Mouse (Mus musculus): ENCODE data around the gene Cacna1b. TPM values are rescaled to one million over a fixed set of nuclear protein-coding genes. Genes with fewer than 3 reads are reported as not detected.

Cacna1b gene
- polyA plus RNA-seq (2015; fragmentation: Nextera tagmentation; extraction: Ambion mirVana), result 1.1 and 2.6 TPM in 2 replicates

DNA sequence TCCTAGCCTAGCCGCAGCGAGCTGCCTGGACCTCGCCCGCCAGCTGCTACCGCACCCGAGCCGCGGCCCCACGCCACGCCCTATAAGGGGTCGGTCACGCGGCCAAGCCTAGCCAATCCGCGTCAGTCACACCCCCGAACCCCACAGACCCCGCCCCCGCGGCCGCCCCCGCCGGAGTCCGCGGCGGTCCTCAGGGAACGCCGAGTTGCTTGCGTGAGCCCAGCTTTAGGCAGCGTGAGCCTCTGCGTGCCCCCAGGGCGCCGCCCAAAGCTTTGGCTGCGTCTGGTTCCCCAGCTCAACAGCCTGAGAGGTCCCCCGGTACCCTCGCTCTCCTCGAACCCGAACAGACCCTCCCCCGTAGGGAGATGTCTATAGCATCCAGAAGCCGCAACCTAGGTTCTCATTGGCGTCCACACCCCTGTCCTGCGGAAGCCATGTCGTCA is at the start of gene Cacna1b:
Gene Cacna1b (minus strand): TSS at position 38 of the 443 bp plus-strand sequence.
- H3K4me3 ChIP-seq, result peak within 1 kb of the TSS; percentile 57
- 0% methylated on average over 35 of the region's 42 CpGs for WGBS
- peaks cover 17% of the 10 kb centered on the region for H3K4me1 ChIP-seq
- H3K9me3 ChIP-seq, result no peaks in the 10 kb centered on the region
- peaks cover 52% of the 10 kb centered on the region for H3K27me3 ChIP-seq
- H3K27ac ChIP-seq, result no peak within 1 kb of the TSS
- H3K9ac ChIP-seq, result no peak within 1 kb of the TSS; the same call in 1 of the 2 replicates
- peak within 1 kb of the TSS; percentile 100 for H3K4me2 ChIP-seq (replicated peaks)
- no peaks in the 10 kb centered on the region for H3K36me3 ChIP-seq
- ATAC-seq (ENCODE audit: low FRiP score, low read depth), result peak; percentile 91

DNA sequence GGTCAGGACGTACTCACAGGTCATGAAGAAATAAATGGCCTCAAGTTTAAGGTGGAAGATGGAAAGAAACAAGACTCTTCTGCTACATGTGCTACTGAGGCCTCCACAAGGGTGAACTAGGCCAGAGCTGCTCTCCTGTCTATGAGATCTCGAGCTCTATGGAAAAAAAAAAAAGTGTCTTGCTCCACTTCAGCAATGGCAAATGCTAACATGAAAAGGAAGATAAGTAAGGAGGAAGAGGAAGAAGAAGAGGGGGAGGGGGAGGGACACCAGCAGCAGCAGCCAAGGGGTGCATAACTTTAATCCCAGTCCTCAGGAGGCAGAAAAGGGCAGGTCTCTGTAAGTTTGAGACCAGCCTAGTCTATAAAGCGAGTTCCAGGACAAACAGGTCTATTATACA is 46.8 kb upstream of the Cacna1b start:
- H3K9me3 ChIP-seq, result no peaks in the 10 kb centered on the region
- WGBS, result 86% methylated on average over 3 of the region's 3 CpGs
- H3K36me3 ChIP-seq, result peaks cover 93% of the 10 kb centered on the region

DNA sequence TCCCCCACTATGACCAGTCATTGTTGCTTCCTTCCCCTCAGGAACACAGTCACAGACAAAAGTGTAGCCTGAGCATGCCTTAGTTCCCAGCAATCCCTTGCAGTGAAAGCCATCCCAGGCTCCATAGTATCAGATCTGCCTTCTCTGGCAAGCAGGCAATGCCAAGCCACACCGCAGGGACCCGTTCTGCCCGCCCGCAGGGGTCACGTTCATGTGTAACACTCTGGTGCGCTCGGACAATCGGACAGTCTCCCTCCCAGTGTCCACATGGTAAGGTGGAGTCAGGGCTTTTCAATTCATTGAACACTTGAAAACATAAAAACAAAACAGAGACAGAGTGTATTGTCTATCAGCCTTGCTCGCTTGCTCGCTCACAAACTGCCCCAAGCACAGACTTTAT is 44.7 kb upstream of the Cacna1b start:
- ATAC-seq (ENCODE audit: low FRiP score, low read depth), result no peak
- Histone ChIP-seq H3K27ac (no peak overlapping the region), H3K4me1 (no peaks in the 10 kb centered on the region), H3K4me3 (no peak overlapping the region), H3K36me3 (peaks cover 95% of the 10 kb centered on the region), H3K27me3 (no peaks in the 10 kb centered on the region), H3K9ac (no peak overlapping the region), H3K9me3 (no peaks in the 10 kb centered on the region), H3K4me2 (replicated peaks) (no peak overlapping the region)
- 96% methylated on average over 10 of the region's 10 CpGs for WGBS

More for the DNA sequence above, 46.8 kb upstream of the Cacna1b start:
- Histone ChIP-seq H3K27ac (no peak overlapping the region), H3K4me3 (no peak overlapping the region), H3K9ac (no peak overlapping the region), H3K27me3 (no peaks in the 10 kb centered on the region), H3K4me2 (replicated peaks) (no peak overlapping the region), H3K4me1 (no peaks in the 10 kb centered on the region)
- ATAC-seq (ENCODE audit: low FRiP score, low read depth), result no peak

DNA sequence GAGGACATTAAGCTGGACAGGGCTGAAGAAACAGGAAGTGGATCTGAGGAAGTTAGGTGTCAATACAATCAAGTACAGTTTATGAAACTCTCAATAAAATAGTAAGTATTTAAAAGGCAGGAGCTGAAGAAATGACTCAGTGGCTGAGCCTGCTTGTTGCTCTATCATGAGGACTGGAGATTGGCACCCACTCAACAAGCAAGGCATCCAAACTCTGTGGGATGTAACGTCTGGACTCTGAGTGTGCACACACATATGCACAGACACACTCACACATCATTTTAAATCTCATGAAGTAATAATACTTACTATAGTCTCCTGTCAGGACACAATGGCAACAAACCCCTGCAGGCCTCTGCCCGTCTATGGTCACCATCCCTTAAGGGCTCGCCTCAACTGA is 44.1 kb upstream of the Cacna1b start:
- no peak overlapping the region for H3K27ac ChIP-seq
- H3K4me1 ChIP-seq, result no peaks in the 10 kb centered on the region
- H3K4me2 ChIP-seq (replicated peaks), result no peak overlapping the region
- 90% methylated on average over 3 of the region's 3 CpGs for WGBS
- no peaks in the 10 kb centered on the region for H3K27me3 ChIP-seq
- no peak overlapping the region for H3K9ac ChIP-seq
- no peak overlapping the region for H3K4me3 ChIP-seq
- H3K36me3 ChIP-seq, result peaks cover 95% of the 10 kb centered on the region
- no peaks in the 10 kb centered on the region for H3K9me3 ChIP-seq
- ATAC-seq (ENCODE audit: low FRiP score, low read depth), result no peak

DNA sequence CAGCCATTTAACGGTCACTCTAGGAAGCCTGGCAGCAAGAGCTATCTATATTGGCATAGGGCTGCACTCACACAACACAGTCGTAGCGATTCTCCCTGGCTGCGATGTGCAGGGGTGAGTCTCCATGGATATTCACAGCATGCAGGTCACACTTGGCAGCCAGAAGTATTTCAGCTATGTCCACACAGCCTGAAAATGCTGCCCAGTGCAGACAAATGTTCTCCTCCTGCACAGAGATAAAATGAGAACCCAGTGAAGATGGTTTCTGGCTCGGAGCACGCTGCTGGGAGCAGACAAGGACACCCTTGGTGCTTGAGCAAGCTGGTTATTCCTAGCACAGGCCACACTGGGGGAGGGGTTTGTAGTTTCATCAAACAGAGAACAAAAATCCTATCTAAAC is 43.2 kb upstream of the Cacna1b start:
- no peaks in the 10 kb centered on the region for H3K4me1 ChIP-seq
- no peaks in the 10 kb centered on the region for H3K9me3 ChIP-seq
- H3K4me2 ChIP-seq (replicated peaks), result no peak overlapping the region
- H3K9ac ChIP-seq, result no peak overlapping the region
- H3K4me3 ChIP-seq, result no peak overlapping the region
- 92% methylated on average over 6 of the region's 6 CpGs for WGBS
- no peak overlapping the region for H3K27ac ChIP-seq
- no peaks in the 10 kb centered on the region for H3K27me3 ChIP-seq
- ATAC-seq (ENCODE audit: low FRiP score, low read depth), result no peak
- peaks cover 96% of the 10 kb centered on the region for H3K36me3 ChIP-seq

DNA sequence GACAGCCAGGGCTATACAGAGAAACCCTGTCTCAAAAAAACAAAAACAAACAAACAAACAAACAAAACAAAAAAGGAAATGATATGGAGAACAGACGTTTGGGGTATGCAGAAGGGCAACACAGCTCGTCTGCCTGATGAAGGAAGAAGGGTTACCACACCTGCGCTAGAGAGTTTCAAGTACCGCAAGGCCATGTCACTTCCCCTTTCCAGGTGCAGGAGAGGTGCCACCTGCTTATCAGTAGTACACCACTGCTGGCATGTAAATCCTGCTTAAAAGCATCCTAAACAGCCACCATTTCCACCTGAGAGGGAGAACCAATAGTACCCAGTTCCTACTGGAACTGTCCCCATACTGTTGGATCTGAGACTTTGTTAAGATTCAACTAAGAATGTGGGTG is 42.7 kb upstream of the Cacna1b start:
- Histone ChIP-seq H3K4me3 (no peak overlapping the region), H3K9ac (no peak overlapping the region), H3K27me3 (no peaks in the 10 kb centered on the region), H3K36me3 (peaks cover 96% of the 10 kb centered on the region), H3K27ac (no peak overlapping the region), H3K4me1 (no peaks in the 10 kb centered on the region), H3K4me2 (replicated peaks) (no peak overlapping the region), H3K9me3 (no peaks in the 10 kb centered on the region)
- no peak for ATAC-seq (ENCODE audit: low FRiP score, low read depth)
- 95% methylated on average over 4 of the region's 4 CpGs for WGBS

DNA sequence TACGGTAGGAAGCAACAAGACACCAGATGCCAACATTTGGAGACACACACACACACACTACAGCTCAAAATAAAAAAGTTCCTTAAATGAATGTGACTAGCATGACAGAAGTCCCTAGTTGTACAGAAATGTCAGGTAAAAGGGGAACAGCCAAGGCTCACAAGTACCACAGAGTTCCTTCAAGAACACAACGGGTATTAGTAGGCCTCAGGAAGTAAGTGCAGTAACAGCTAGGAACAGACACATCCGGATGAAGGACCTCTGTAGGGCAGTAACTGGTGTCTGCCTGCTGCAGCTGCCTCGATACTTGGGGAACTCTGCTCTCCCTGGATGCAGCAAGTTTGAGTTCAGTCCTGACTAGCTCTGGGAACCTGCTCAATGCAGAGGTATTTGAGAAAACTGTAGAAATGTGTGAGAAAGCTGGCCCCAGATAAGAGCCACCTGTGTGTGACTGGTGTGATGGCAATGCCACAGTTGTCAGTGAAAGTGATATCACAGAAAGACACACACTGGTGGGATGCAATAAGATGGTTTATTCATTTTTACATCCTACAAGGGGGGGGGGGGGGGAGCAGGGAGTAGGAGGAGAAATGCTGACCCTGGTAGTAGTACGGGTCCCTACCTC is 34.0 kb upstream of the Cacna1b start:
- no peaks in the 10 kb centered on the region for H3K9me3 ChIP-seq
- H3K4me1 ChIP-seq, result no peaks in the 10 kb centered on the region
- no peak overlapping the region for H3K4me3 ChIP-seq
- no peak overlapping the region for H3K4me2 ChIP-seq (replicated peaks)
- peaks cover 98% of the 10 kb centered on the region for H3K36me3 ChIP-seq
- 88% methylated on average over 5 of the region's 5 CpGs for WGBS
- ATAC-seq (ENCODE audit: low FRiP score, low read depth), result no peak; the same call in 1 of the 2 replicates
- no peak overlapping the region for H3K27ac ChIP-seq
- no peak overlapping the region for H3K9ac ChIP-seq
- no peaks in the 10 kb centered on the region for H3K27me3 ChIP-seq

DNA sequence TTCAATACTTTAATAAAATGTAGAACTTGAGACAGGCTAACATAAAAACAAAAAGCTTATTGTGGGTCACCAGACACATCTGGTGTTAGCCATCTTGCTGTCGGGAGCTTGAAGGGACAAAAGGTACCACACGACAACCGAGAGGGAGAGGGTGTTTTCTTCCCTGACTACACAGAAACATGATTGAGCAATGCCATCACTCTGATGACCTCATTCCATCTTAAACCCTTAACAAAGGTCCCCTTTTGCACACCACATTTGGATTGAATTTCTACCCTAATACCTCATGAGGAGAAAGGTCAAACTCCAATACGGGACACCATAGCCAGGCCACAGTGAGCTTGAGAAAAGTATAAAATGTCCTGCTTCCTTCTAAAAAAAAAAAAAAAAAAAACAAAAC is 24.3 kb upstream of the Cacna1b start:
- no peaks in the 10 kb centered on the region for H3K27me3 ChIP-seq
- peaks cover 30% of the 10 kb centered on the region for H3K36me3 ChIP-seq
- 0 out of 2 replicates have a peak, but pooled peaks cover 6% of the 10 kb centered on the region for H3K4me1 ChIP-seq
- no peak for ATAC-seq (ENCODE audit: low FRiP score, low read depth)
- H3K9me3 ChIP-seq, result no peaks in the 10 kb centered on the region; the same call in 1 of the 2 replicates
- WGBS, result 50% methylated on average over 4 of the region's 4 CpGs
- H3K4me3 ChIP-seq, result no peak overlapping the region
- no peak overlapping the region for H3K27ac ChIP-seq
- no peak overlapping the region for H3K4me2 ChIP-seq (replicated peaks)
- no peak overlapping the region for H3K9ac ChIP-seq

DNA sequence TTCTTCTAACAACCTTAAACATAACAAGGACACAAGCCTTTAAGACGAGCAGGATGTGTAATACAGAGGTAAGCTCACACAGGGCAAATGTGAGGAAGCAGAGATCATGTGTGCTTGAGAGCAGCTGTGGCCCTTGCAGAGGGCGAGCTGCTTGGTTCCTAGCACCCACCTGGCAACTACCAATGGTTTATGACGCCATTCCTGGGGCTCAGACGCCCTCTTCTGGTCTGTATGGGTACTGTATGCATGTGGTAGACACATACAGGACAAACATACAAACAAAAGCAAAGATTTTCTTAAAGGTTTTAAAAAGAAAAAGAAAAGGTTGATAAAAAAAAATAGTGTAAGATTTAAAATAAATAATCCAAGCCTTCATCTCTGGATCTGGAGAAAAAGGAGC is 18.3 kb upstream of the Cacna1b start:
- H3K9me3 ChIP-seq, result no peaks in the 10 kb centered on the region; the same call in 1 of the 2 replicates
- H3K27me3 ChIP-seq, result no peaks in the 10 kb centered on the region
- 51% methylated on average over 4 of the region's 4 CpGs for WGBS
- H3K4me3 ChIP-seq, result no peak overlapping the region
- no peak for ATAC-seq (ENCODE audit: low FRiP score, low read depth)
- H3K9ac ChIP-seq, result no peak overlapping the region
- H3K4me1 ChIP-seq, result no peaks in the 10 kb centered on the region
- H3K4me2 ChIP-seq (replicated peaks), result no peak overlapping the region
- no peaks in the 10 kb centered on the region for H3K36me3 ChIP-seq
- no peak overlapping the region for H3K27ac ChIP-seq

DNA sequence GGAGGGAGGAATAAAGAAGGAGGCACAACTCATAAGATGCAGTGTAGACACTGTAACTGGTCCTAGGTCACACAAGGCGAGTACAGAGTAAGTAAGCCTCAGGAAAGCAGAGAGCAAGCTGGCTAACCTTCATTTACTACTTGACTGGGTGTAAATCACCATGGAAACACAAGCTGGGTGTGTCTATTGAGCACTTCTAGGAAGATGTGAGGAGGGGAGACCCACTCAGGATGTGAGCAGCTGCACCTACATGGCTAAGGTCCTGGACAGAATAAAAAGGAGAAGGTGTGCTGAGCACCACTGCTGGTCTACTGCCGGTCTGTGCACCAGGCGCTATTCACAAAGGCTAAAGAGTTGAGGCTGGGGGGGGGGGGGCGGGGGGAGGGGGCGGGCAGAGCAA is 13.9 kb upstream of the Cacna1b start:
- H3K27ac ChIP-seq, result no peak overlapping the region
- 13% methylated on average over 4 of the region's 5 CpGs for WGBS
- ATAC-seq (ENCODE audit: low FRiP score, low read depth), result no peak

DNA sequence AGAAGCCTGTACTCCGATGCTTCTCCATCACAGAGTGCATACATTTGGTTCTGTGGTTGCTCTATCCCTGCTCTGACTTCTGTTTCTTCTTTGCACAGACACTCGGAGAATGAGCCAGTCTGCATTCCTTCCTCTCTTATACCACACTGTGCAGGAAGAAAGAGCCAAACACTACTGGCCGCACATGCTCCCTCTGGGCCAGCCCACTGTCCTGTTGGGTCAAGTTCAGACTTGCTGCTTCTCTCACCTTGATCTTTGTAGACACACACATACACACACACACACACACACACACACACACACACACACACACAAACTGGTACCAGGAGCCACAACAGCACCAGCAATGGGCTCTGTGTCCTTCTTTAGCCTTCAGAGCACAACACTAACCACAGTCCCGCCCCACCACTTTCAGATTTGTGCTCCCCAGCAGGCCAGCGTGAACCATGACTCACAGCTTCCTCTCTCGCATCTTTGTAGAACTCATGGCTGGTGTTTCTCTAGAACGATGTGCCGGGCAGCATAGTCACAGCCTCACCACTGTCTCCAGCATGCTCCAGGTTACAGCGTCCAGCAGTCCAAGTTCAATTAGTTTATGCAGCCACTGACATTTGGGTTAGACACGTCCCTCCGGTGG is 13.1 kb upstream of the Cacna1b start:
- no peak overlapping the region for H3K9ac ChIP-seq
- H3K27me3 ChIP-seq, result no peaks in the 10 kb centered on the region
- H3K4me1 ChIP-seq, result no peaks in the 10 kb centered on the region
- no peak for ATAC-seq (ENCODE audit: low FRiP score, low read depth)
- H3K36me3 ChIP-seq, result no peaks in the 10 kb centered on the region
- H3K9me3 ChIP-seq, result no peaks in the 10 kb centered on the region
- 74% methylated on average over 11 of the region's 11 CpGs for WGBS
- no peak overlapping the region for H3K4me2 ChIP-seq (replicated peaks)
- H3K4me3 ChIP-seq, result no peak overlapping the region
- no peak overlapping the region for H3K27ac ChIP-seq

More for the DNA sequence above, 13.9 kb upstream of the Cacna1b start:
- H3K27me3 ChIP-seq, result no peaks in the 10 kb centered on the region
- no peaks in the 10 kb centered on the region for H3K36me3 ChIP-seq
- H3K4me2 ChIP-seq (replicated peaks), result no peak overlapping the region
- no peak overlapping the region for H3K9ac ChIP-seq
- H3K4me3 ChIP-seq, result no peak overlapping the region
- H3K4me1 ChIP-seq, result no peaks in the 10 kb centered on the region
- H3K9me3 ChIP-seq, result no peaks in the 10 kb centered on the region

DNA sequence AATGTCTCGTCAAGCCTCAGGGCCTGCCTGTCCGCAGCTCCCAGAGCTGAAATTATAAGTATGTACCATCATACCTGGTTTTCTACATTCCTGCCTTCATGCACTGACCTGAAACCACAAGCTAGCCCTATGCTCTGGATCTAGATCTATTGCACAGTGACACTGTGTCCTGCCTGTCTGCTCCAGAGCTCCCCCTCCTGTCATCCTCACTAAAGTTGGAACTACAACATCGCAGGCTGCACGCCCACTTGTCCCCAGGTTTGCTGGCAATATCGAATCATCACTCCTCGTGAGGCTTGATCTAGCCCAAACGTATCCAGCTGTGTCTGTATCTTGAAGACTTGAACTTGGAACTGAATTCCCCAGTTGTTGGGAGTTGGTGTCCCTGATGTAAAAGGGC is 11.9 kb upstream of the Cacna1b start:
- Histone ChIP-seq H3K36me3 (no peaks in the 10 kb centered on the region), H3K9ac (no peak overlapping the region), H3K27me3 (no peaks in the 10 kb centered on the region), H3K27ac (no peak overlapping the region), H3K4me1 (no peaks in the 10 kb centered on the region), H3K9me3 (no peaks in the 10 kb centered on the region), H3K4me2 (replicated peaks) (no peak overlapping the region), H3K4me3 (no peak overlapping the region)
- no peak for ATAC-seq (ENCODE audit: low FRiP score, low read depth)
- 65% methylated on average over 7 of the region's 7 CpGs for WGBS

Data from limb, embryonic 13.5 days (tissue).